In genomic region chr5:129535021-129535420, GRCm38 (mm10) we compare ENCODE assay signal across 19 mouse cellular contexts. TPM values are rescaled to one million over a fixed set of nuclear protein-coding genes. Genes with fewer than 3 reads are reported as not detected.
DNase-seq lines count a peak whose midpoint lies in the region; ATAC-seq and TF ChIP-seq lines count a peak whose summit lies in the region.
"Had no signal": no experiment of that assay in that cellular context is flagged by ENCODE, and none has a peak within 500 bp of the region (broad histone marks: within the 10 kb centered on the region; RNA-seq: fewer than 3 reads in every experiment).

No protein-coding gene starts in this region.

- no peaks in the 10 kb centered on the region for H3K27me3 ChIP-seq in heart, embryonic 12.5 days (replicated peaks)
- H3K27me3 ChIP-seq: limb, embryonic 12.5 days; neural tube, embryonic 13.5 days had no signal

- no peak for ATAC-seq in heart, embryonic 12.5 days (ENCODE audit: insufficient number of reproducible peaks, low FRiP score)
- ATAC-seq in erythroid progenitor cell, adult 5-6 weeks (replicated peaks; ENCODE audit: low FRiP score, poor library complexity, severe bottlenecking), result no peak
- ATAC-seq: hindbrain, postnatal 0 days; intestine, embryonic 16.5 days; liver, postnatal 0 days; midbrain, embryonic 16.5 days had no signal

- peak overlapping the region; percentile 32; the same call in 1 of the 2 replicates for H3K27ac ChIP-seq in heart, embryonic 12.5 days (ENCODE audit: poor library complexity, severe bottlenecking)
- H3K27ac ChIP-seq in left cerebral cortex, adult 2 months, result peak overlapping the region; percentile 83
- H3K27ac ChIP-seq: hindbrain, postnatal 0 days; limb, embryonic 12.5 days; midbrain, embryonic 10.5 days; neural tube, embryonic 13.5 days had no signal

- no peak for TF ChIP-seq CTCF in left cerebral cortex, adult 2 months (IDR thresholded peaks at IDR 0.05)

- 88% methylated on average over 2 of the region's 2 CpGs for WGBS in heart, embryonic 12.5 days

- H3K9me3 ChIP-seq in heart, embryonic 12.5 days (replicated peaks), result no peaks in the 10 kb centered on the region
- H3K9me3 ChIP-seq: limb, embryonic 12.5 days; midbrain, embryonic 10.5 days; neural tube, embryonic 13.5 days had no signal

- DNase-seq in heart, adult 18-20 months, result no peak
- DNase-seq in kidney, adult 11 months, result peak; percentile 13
- DNase-seq in kidney, postnatal 4 days, result no peak
- no peak for DNase-seq in left cerebral cortex, adult 2 months (ENCODE audit: extremely low spot score in 1 of 2, low spot score in 2 of 2)
- DNase-seq in left cerebral cortex, postnatal 25 days (ENCODE audit: low spot score in 2 of 2), result no peak
- DNase-seq: adrenal gland, postnatal 14 days; liver, postnatal 0 days; retina, postnatal 1 day; spleen, adult 18-20 months had no signal

- H3K36me3 ChIP-seq in heart, embryonic 12.5 days, result peaks cover 39% of the 10 kb centered on the region

- H3K4me1 ChIP-seq in heart, embryonic 12.5 days (replicated peaks), result peaks cover 34% of the 10 kb centered on the region
- H3K4me1 ChIP-seq: limb, embryonic 12.5 days; midbrain, embryonic 10.5 days; neural tube, embryonic 13.5 days had no signal

- H3K4me2 ChIP-seq in heart, embryonic 12.5 days, result no peak overlapping the region
- H3K4me2 ChIP-seq: limb, embryonic 12.5 days; liver, embryonic 11.5 days; neural tube, embryonic 13.5 days had no signal

- intact Hi-C loops in left cerebral cortex, adult 2 months (cut with DNase I), result loop anchor here (2.0 to 5.0 kb wide), 2 partner anchors 46 to 78 kb away; no protein-coding TSS in a partner anchor
- intact Hi-C loops in left cerebral cortex, postnatal 25 days (cut with DNase I), result no loop called here

- H3K4me3 ChIP-seq in heart, embryonic 12.5 days, result no peak overlapping the region
- no peak overlapping the region for H3K4me3 ChIP-seq in left cerebral cortex, adult 2 months
- H3K4me3 ChIP-seq: limb, embryonic 12.5 days; midbrain, embryonic 10.5 days; myocyte; neural tube, embryonic 13.5 days had no signal

- no peak overlapping the region for H3K9ac ChIP-seq in heart, embryonic 12.5 days
- H3K9ac ChIP-seq: limb, embryonic 12.5 days; liver, postnatal 0 days; neural tube, embryonic 13.5 days had no signal

RNA-seq across cellular contexts. Expression of gene Sfswap, which starts 34.0 kb away (rescaled TPM):
- 29.3 and 31.2 TPM in 2 replicates for polyA plus RNA-seq in heart, embryonic 12.5 days (2016; fragmentation: Nextera tagmentation; extraction: Ambion mirVana)
- total RNA-seq in heart, adult 18-20 months (2021), result 10 to 100 TPM; 23.2 to 29.1 TPM
- total RNA-seq in left cerebral cortex, adult 2 months (2021), result 100 to 1,000 TPM; 108 to 118 TPM
- total RNA-seq in left cerebral cortex, postnatal 25 days (2021), result 100 to 1,000 TPM in 1 of 2 experiments, 10 to 100 TPM in 1; 88.9 to 103 TPM
- 79.3 and 158 TPM in 2 replicates for total RNA-seq in erythroid progenitor cell, adult 5-6 weeks (2015; ENCODE audit: low replicate concordance)
- 140 and 149 TPM in 2 replicates for total RNA-seq in erythroid progenitor cell, adult 5-6 weeks (2017; ENCODE audit: low replicate concordance)

RNA-seq across cellular contexts. Expression of gene Mmp17, which starts 48.9 kb away (rescaled TPM):
- polyA plus RNA-seq in heart, embryonic 12.5 days (2016; fragmentation: Nextera tagmentation; extraction: Ambion mirVana), result 0.65 and 1.2 TPM in 2 replicates
- under 1 TPM; 0.85 to 0.94 TPM for total RNA-seq in heart, adult 18-20 months (2021)
- total RNA-seq in left cerebral cortex, adult 2 months (2021), result 100 to 1,000 TPM; 107 to 113 TPM
- 100 to 1,000 TPM; 100 to 101 TPM for total RNA-seq in left cerebral cortex, postnatal 25 days (2021)
- total RNA-seq in erythroid progenitor cell, adult 5-6 weeks (2015; ENCODE audit: low replicate concordance), result not detected in 2 replicates
- total RNA-seq in erythroid progenitor cell, adult 5-6 weeks (2017; ENCODE audit: low replicate concordance), result not detected in 2 replicates

Comparison
In these comparisons a context has a peak if more than half of its experiments do, and no peak if none do; other contexts are left out.
1. RNA of gene Mmp17, which starts 48.9 kb away (total RNA-seq): 107 to 113 TPM in left cerebral cortex, adult 2 months and 100 to 101 TPM in left cerebral cortex, postnatal 25 days; 0.85 to 0.94 TPM in heart, adult 18-20 months and not detected in erythroid progenitor cell, adult 5-6 weeks; every median in the first group is over 10 times any median in the second.